ENCODE assay signal across 15 mouse cellular contexts in genomic region chr1:172711962-172712361, GRCm38 (mm10). TPM values are rescaled to one million over a fixed set of nuclear protein-coding genes. Genes with fewer than 3 reads are reported as not detected.
DNase-seq lines count a peak whose midpoint lies in the region; ATAC-seq and TF ChIP-seq lines count a peak whose summit lies in the region.
"Had no signal": no experiment of that assay in that cellular context is flagged by ENCODE, and none has a peak within 500 bp of the region (broad histone marks: within the 10 kb centered on the region; RNA-seq: fewer than 3 reads in every experiment).

No protein-coding gene starts in this region.

- 73% methylated on average over 4 of the region's 4 CpGs for WGBS in hindbrain, embryonic 10.5 days
- 66% methylated on average over 4 of the region's 4 CpGs for WGBS in hindbrain, embryonic 11.5 days
- 49% methylated on average over 4 of the region's 4 CpGs for WGBS in lung, postnatal 0 days

- H3K9ac ChIP-seq in hindbrain, embryonic 11.5 days (ENCODE audit: low read depth, low read length), result no peak overlapping the region
- no peak overlapping the region for H3K9ac ChIP-seq in lung, postnatal 0 days (replicated peaks; ENCODE audit: low read depth)
- H3K9ac ChIP-seq: intestine, embryonic 15.5 days; neural tube, embryonic 15.5 days had no signal

- no peak for ATAC-seq in hindbrain, embryonic 11.5 days (ENCODE audit: low FRiP score)
- no peak; the same call in 1 of the 2 replicates for ATAC-seq in lung, postnatal 0 days
- ATAC-seq: intestine, embryonic 15.5 days had no signal

- H3K9me3 ChIP-seq in hindbrain, embryonic 10.5 days, result no peaks in the 10 kb centered on the region
- no peaks in the 10 kb centered on the region for H3K9me3 ChIP-seq in hindbrain, embryonic 11.5 days (ENCODE audit: control insufficient read depth, low read length)
- H3K9me3 ChIP-seq in lung, postnatal 0 days (ENCODE audit: low read length), result no peaks in the 10 kb centered on the region
- H3K9me3 ChIP-seq: intestine, embryonic 15.5 days; neural tube, embryonic 15.5 days had no signal

- 0 out of 2 replicates have a peak overlapping the region, but pooled peaks have one; percentile 8 for H3K27ac ChIP-seq in hindbrain, embryonic 10.5 days
- no peak overlapping the region for H3K27ac ChIP-seq in hindbrain, embryonic 11.5 days (ENCODE audit: low read depth, low read length)
- peak overlapping the region; percentile 79 for H3K27ac ChIP-seq in lung, postnatal 0 days (ENCODE audit: low read length)
- peak overlapping the region; percentile 77 for H3K27ac ChIP-seq in embryonic fibroblast, embryonic 13.5 days (ENCODE audit: insufficient read depth, low read length)
- H3K27ac ChIP-seq: intestine, embryonic 15.5 days; neural tube, embryonic 15.5 days had no signal

- TF ChIP-seq POLR2A in embryonic fibroblast, embryonic 13.5 days (IDR thresholded peaks at IDR 0.05; ENCODE audit: low read depth, low read length), result no peak

- no peak for TF ChIP-seq CTCF in lung, postnatal 0 days (IDR thresholded peaks at IDR 0.05)
- TF ChIP-seq CTCF in embryonic fibroblast, embryonic 13.5 days (IDR thresholded peaks at IDR 0.05; ENCODE audit: borderline replicate concordance, insufficient read depth, low read length), result no peak

- no peaks in the 10 kb centered on the region for H3K27me3 ChIP-seq in hindbrain, embryonic 10.5 days (ENCODE audit: insufficient read depth, poor library complexity, severe bottlenecking)
- H3K27me3 ChIP-seq in hindbrain, embryonic 11.5 days (ENCODE audit: control insufficient read depth, insufficient read depth, low read length), result no peaks in the 10 kb centered on the region
- no peaks in the 10 kb centered on the region for H3K27me3 ChIP-seq in lung, postnatal 0 days (replicated peaks; ENCODE audit: insufficient read depth, low read length)
- H3K27me3 ChIP-seq: CH12.LX; intestine, embryonic 15.5 days; neural tube, embryonic 15.5 days had no signal

- no peaks in the 10 kb centered on the region for H3K4me1 ChIP-seq in hindbrain, embryonic 10.5 days (replicated peaks)
- no peaks in the 10 kb centered on the region for H3K4me1 ChIP-seq in hindbrain, embryonic 11.5 days (replicated peaks; ENCODE audit: control insufficient read depth, insufficient read depth, low read length)
- H3K4me1 ChIP-seq in lung, postnatal 0 days (ENCODE audit: insufficient read depth, low read depth, low read length), result no peaks in the 10 kb centered on the region
- H3K4me1 ChIP-seq in embryonic fibroblast, embryonic 13.5 days (ENCODE audit: control insufficient read depth, insufficient read depth, low read length), result peaks cover 3% of the 10 kb centered on the region; the same call in 1 of the 2 replicates
- H3K4me1 ChIP-seq: intestine, embryonic 15.5 days; neural tube, embryonic 15.5 days had no signal

- no peak overlapping the region for H3K4me3 ChIP-seq in hindbrain, embryonic 10.5 days
- no peak overlapping the region for H3K4me3 ChIP-seq in hindbrain, embryonic 11.5 days (ENCODE audit: low read depth, low read length)
- no peak overlapping the region for H3K4me3 ChIP-seq in lung, postnatal 0 days (ENCODE audit: low read depth, low read length)
- no peak overlapping the region for H3K4me3 ChIP-seq in embryonic fibroblast, embryonic 13.5 days (ENCODE audit: insufficient read depth, low read length)
- H3K4me3 ChIP-seq: erythroblast, embryonic 14.5 days; intestine, embryonic 15.5 days; neural tube, embryonic 15.5 days had no signal

- H3K4me2 ChIP-seq in hindbrain, embryonic 11.5 days (replicated peaks; ENCODE audit: low read depth, low read length), result no peak overlapping the region
- no peak overlapping the region for H3K4me2 ChIP-seq in lung, postnatal 0 days (replicated peaks; ENCODE audit: low read depth, low read length)
- H3K4me2 ChIP-seq: intestine, embryonic 15.5 days; neural tube, embryonic 15.5 days had no signal

- no peak for DNase-seq in hindbrain, embryonic 10.5 days (ENCODE audit: low spot score)
- no peak for DNase-seq in hindbrain, embryonic 11.5 days (ENCODE audit: low spot score)
- peak; percentile 27 for DNase-seq in lung, postnatal 0 days (ENCODE audit: low spot score)
- DNase-seq in lung, postnatal 25 days (ENCODE audit: low spot score), result no peak
- DNase-seq in lung, postnatal 4 days, result peak; percentile 17 to 21
- no peak for DNase-seq in urinary bladder, postnatal 10 days (ENCODE audit: low spot score)
- DNase-seq: adrenal gland, postnatal 10 days; cerebellum, postnatal 14 days; thymus, adult 18-20 months had no signal

- no peaks in the 10 kb centered on the region for H3K36me3 ChIP-seq in hindbrain, embryonic 10.5 days
- H3K36me3 ChIP-seq in hindbrain, embryonic 11.5 days (ENCODE audit: control insufficient read depth, insufficient read depth, low read length), result no peaks in the 10 kb centered on the region
- no peaks in the 10 kb centered on the region for H3K36me3 ChIP-seq in lung, postnatal 0 days (ENCODE audit: insufficient read depth, low read length)
- H3K36me3 ChIP-seq: intestine, embryonic 15.5 days; neural tube, embryonic 15.5 days had no signal

- no peak for TF ChIP-seq EP300 in lung, postnatal 0 days (IDR thresholded peaks at IDR 0.05)

RNA-seq across cellular contexts. Expression of gene Crp, which starts 14.1 kb away (rescaled TPM):
- 0.21 and 0.34 TPM in 2 replicates for polyA plus RNA-seq in hindbrain, embryonic 10.5 days (2016; fragmentation: Nextera tagmentation; extraction: Ambion mirVana)
- polyA plus RNA-seq in hindbrain, embryonic 11.5 days (2014; fragmentation: Nextera tagmentation; extraction: Ambion mirVana), result 0.28 TPM in 1 of 2 replicates, not detected in the other
- 0.07 TPM in 1 of 2 replicates, not detected in the other for polyA plus RNA-seq in lung, postnatal 0 days (2015; fragmentation: Nextera tagmentation; extraction: Ambion mirVana)
- polyA plus RNA-seq in embryonic fibroblast, embryonic 13.5 days (2011; ENCODE audit: insufficient read length, low read depth, missing spikeins), result not detected in 2 replicates
- polyA plus RNA-seq: erythroblast, embryonic 14.5 days; frontal cortex, adult 2 months had no signal

Comparison
In these comparisons a context has a peak if more than half of its experiments do, and no peak if none do; other contexts are left out.
1. DNase-seq: peak in lung, postnatal 0 days (single experiment) and lung, postnatal 4 days (2 of 2); none in hindbrain, embryonic 10.5 days (single experiment), hindbrain, embryonic 11.5 days (single experiment), lung, postnatal 25 days (single experiment) and urinary bladder, postnatal 10 days (single experiment).